Mouse (Mus musculus): ENCODE data around the gene Creb5. TPM values are rescaled to one million over a fixed set of nuclear protein-coding genes. Genes with fewer than 3 reads are reported as not detected.

Gene Creb5
- polyA plus RNA-seq, 1 experiment from 2014 or later = 38.9 TPM

- Histone ChIP-seq H3K4me2 (no peak overlapping the region), H3K36me3 (replicated peaks) (no peaks in the 10 kb centered on the region), H3K4me3 (replicated peaks) (no peak overlapping the region), H3K9ac (no peak overlapping the region), H3K9me3 (no peaks in the 10 kb centered on the region), H3K27ac (no peak overlapping the region), H3K4me1 (peaks cover 14% of the 10 kb centered on the region; the same call in 1 of the 2 replicates), H3K27me3 (0 out of 2 replicates have a peak, but pooled peaks cover 4% of the 10 kb centered on the region)
- 98% methylated on average over 5 of the region's 5 CpGs for WGBS
- ATAC-seq (ENCODE audit: low FRiP score) = no peak
Observed at GRCm38 (mm10) chr6:53710560-53710959, 423.5 kb downstream of the Creb5 start.

- WGBS = 84% methylated on average over 9 of the region's 9 CpGs
- no peak overlapping the region for H3K4me2 ChIP-seq
- no peaks in the 10 kb centered on the region for H3K9me3 ChIP-seq
- no peak overlapping the region for H3K9ac ChIP-seq
- 0 out of 2 replicates have a peak, but pooled peaks cover 4% of the 10 kb centered on the region for H3K27me3 ChIP-seq
- peaks cover 14% of the 10 kb centered on the region; the same call in 1 of the 2 replicates for H3K4me1 ChIP-seq
- ATAC-seq (ENCODE audit: low FRiP score) = no peak
- H3K27ac ChIP-seq = no peak overlapping the region
- H3K36me3 ChIP-seq (replicated peaks) = no peaks in the 10 kb centered on the region
- no peak overlapping the region for H3K4me3 ChIP-seq (replicated peaks)
Observed at GRCm38 (mm10) chr6:53713152-53713551, 426.1 kb downstream of the Creb5 start.

GRCm38 (mm10) chr6:53714908-53715321, 427.8 kb downstream of the Creb5 start:
- H3K9me3 ChIP-seq = no peaks in the 10 kb centered on the region
- 95% methylated on average over 9 of the region's 9 CpGs for WGBS
- 0 out of 2 replicates have a peak, but pooled peaks cover 4% of the 10 kb centered on the region for H3K27me3 ChIP-seq
- H3K4me3 ChIP-seq (replicated peaks) = no peak overlapping the region
- no peak for ATAC-seq (ENCODE audit: low FRiP score)
- no peak overlapping the region for H3K27ac ChIP-seq
- no peak overlapping the region for H3K9ac ChIP-seq
- no peak overlapping the region for H3K4me2 ChIP-seq
- no peaks in the 10 kb centered on the region for H3K36me3 ChIP-seq (replicated peaks)
- 0 out of 2 replicates have a peak, but pooled peaks cover 3% of the 10 kb centered on the region for H3K4me1 ChIP-seq

GRCm38 (mm10) chr6:53716013-53716412, 428.9 kb downstream of the Creb5 start:
- 93% methylated on average over 9 of the region's 9 CpGs for WGBS

GRCm38 (mm10) chr6:53720009-53720408, 432.9 kb downstream of the Creb5 start:
- Histone ChIP-seq H3K27me3 (0 out of 2 replicates have a peak, but pooled peaks cover 9% of the 10 kb centered on the region), H3K4me3 (replicated peaks) (no peak overlapping the region), H3K4me1 (no peaks in the 10 kb centered on the region), H3K4me2 (no peak overlapping the region), H3K9ac (no peak overlapping the region), H3K27ac (no peak overlapping the region), H3K9me3 (no peaks in the 10 kb centered on the region), H3K36me3 (replicated peaks) (no peaks in the 10 kb centered on the region)
- WGBS = 92% methylated on average over 3 of the region's 3 CpGs
- no peak for ATAC-seq (ENCODE audit: low FRiP score)

More at GRCm38 (mm10) chr6:53716013-53716412, 428.9 kb downstream of the Creb5 start:
- 0 out of 2 replicates have a peak, but pooled peaks cover 3% of the 10 kb centered on the region for H3K4me1 ChIP-seq
- no peak for ATAC-seq (ENCODE audit: low FRiP score)
- H3K4me2 ChIP-seq = no peak overlapping the region
- no peaks in the 10 kb centered on the region for H3K36me3 ChIP-seq (replicated peaks)
- no peaks in the 10 kb centered on the region for H3K9me3 ChIP-seq
- H3K9ac ChIP-seq = no peak overlapping the region
- no peak overlapping the region for H3K27ac ChIP-seq
- H3K27me3 ChIP-seq = 0 out of 2 replicates have a peak, but pooled peaks cover 4% of the 10 kb centered on the region
- no peak overlapping the region for H3K4me3 ChIP-seq (replicated peaks)

GRCm38 (mm10) chr6:53721595-53721994, 434.5 kb downstream of the Creb5 start:
- Histone ChIP-seq H3K9me3 (no peaks in the 10 kb centered on the region), H3K4me1 (no peaks in the 10 kb centered on the region), H3K36me3 (replicated peaks) (no peaks in the 10 kb centered on the region), H3K27me3 (0 out of 2 replicates have a peak, but pooled peaks cover 9% of the 10 kb centered on the region), H3K9ac (no peak overlapping the region), H3K4me3 (replicated peaks) (no peak overlapping the region), H3K4me2 (no peak overlapping the region), H3K27ac (no peak overlapping the region)
- WGBS = 13% methylated on average over 9 of the region's 9 CpGs
- peak; percentile 33; the same call in 1 of the 2 replicates for ATAC-seq (ENCODE audit: low FRiP score)

- H3K27me3 ChIP-seq = 0 out of 2 replicates have a peak, but pooled peaks cover 9% of the 10 kb centered on the region
- H3K4me2 ChIP-seq = no peak overlapping the region
- H3K9me3 ChIP-seq = no peaks in the 10 kb centered on the region
- H3K4me1 ChIP-seq = no peaks in the 10 kb centered on the region
- no peak overlapping the region for H3K4me3 ChIP-seq (replicated peaks)
- ATAC-seq (ENCODE audit: low FRiP score) = no peak
- no peak overlapping the region for H3K9ac ChIP-seq
- H3K27ac ChIP-seq = no peak overlapping the region
- H3K36me3 ChIP-seq (replicated peaks) = no peaks in the 10 kb centered on the region
- WGBS = 85% methylated on average over 4 of the region's 4 CpGs
Observed at GRCm38 (mm10) chr6:53722694-53723093, 435.6 kb downstream of the Creb5 start.

GRCm38 (mm10) chr6:53730487-53730886, 443.4 kb downstream of the Creb5 start:
- H3K4me3 ChIP-seq (replicated peaks) = no peak overlapping the region
- no peak overlapping the region for H3K4me2 ChIP-seq
- H3K9me3 ChIP-seq = no peaks in the 10 kb centered on the region
- 0 out of 2 replicates have a peak overlapping the region, but pooled peaks have one; percentile 12 for H3K9ac ChIP-seq
- H3K27ac ChIP-seq = no peak overlapping the region
- WGBS = 65% methylated on average over 7 of the region's 7 CpGs
- no peaks in the 10 kb centered on the region for H3K27me3 ChIP-seq
- no peak for ATAC-seq (ENCODE audit: low FRiP score)
- no peaks in the 10 kb centered on the region; the same call in 1 of the 2 replicates for H3K4me1 ChIP-seq
- no peaks in the 10 kb centered on the region for H3K36me3 ChIP-seq (replicated peaks)

- H3K4me1 ChIP-seq = no peaks in the 10 kb centered on the region; the same call in 1 of the 2 replicates
- no peak for ATAC-seq (ENCODE audit: low FRiP score)
- WGBS = 87% methylated on average over 5 of the region's 5 CpGs
- no peaks in the 10 kb centered on the region for H3K27me3 ChIP-seq
- no peak overlapping the region for H3K4me3 ChIP-seq (replicated peaks)
- no peak overlapping the region for H3K27ac ChIP-seq
- no peaks in the 10 kb centered on the region for H3K9me3 ChIP-seq
- no peaks in the 10 kb centered on the region for H3K36me3 ChIP-seq (replicated peaks)
- no peak overlapping the region for H3K9ac ChIP-seq
- no peak overlapping the region for H3K4me2 ChIP-seq
Observed at GRCm38 (mm10) chr6:53730996-53731485, 444.0 kb downstream of the Creb5 start.

GRCm38 (mm10) chr6:53733546-53733945, 446.5 kb downstream of the Creb5 start:
- Histone ChIP-seq H3K4me2 (no peak overlapping the region), H3K9ac (no peak overlapping the region), H3K36me3 (replicated peaks) (no peaks in the 10 kb centered on the region), H3K4me3 (replicated peaks) (no peak overlapping the region), H3K9me3 (no peaks in the 10 kb centered on the region), H3K27ac (no peak overlapping the region), H3K27me3 (no peaks in the 10 kb centered on the region), H3K4me1 (no peaks in the 10 kb centered on the region; the same call in 1 of the 2 replicates)
- ATAC-seq (ENCODE audit: low FRiP score) = no peak
- 97% methylated on average over 1 of the region's 1 CpGs for WGBS

- Histone ChIP-seq H3K4me1 (no peaks in the 10 kb centered on the region; the same call in 1 of the 2 replicates), H3K9ac (no peak overlapping the region), H3K4me2 (no peak overlapping the region), H3K9me3 (no peaks in the 10 kb centered on the region), H3K27me3 (no peaks in the 10 kb centered on the region), H3K4me3 (replicated peaks) (no peak overlapping the region), H3K36me3 (replicated peaks) (no peaks in the 10 kb centered on the region), H3K27ac (no peak overlapping the region)
- 38% methylated on average over 4 of the region's 4 CpGs for whole genome bisulfite sequencing
- no peak for ATAC-seq (ENCODE audit: low FRiP score)
Observed at GRCm38 (mm10) chr6:53733999-53734398, 446.9 kb downstream of the Creb5 start.

- no peak for ATAC-seq (ENCODE audit: low FRiP score)
- Histone ChIP-seq H3K4me2 (no peak overlapping the region), H3K27me3 (no peaks in the 10 kb centered on the region), H3K27ac (no peak overlapping the region), H3K9me3 (no peaks in the 10 kb centered on the region), H3K9ac (no peak overlapping the region), H3K4me3 (replicated peaks) (no peak overlapping the region), H3K36me3 (replicated peaks) (no peaks in the 10 kb centered on the region), H3K4me1 (no peaks in the 10 kb centered on the region)
- WGBS = 89% methylated on average over 6 of the region's 6 CpGs
Observed at GRCm38 (mm10) chr6:53735696-53736095, 448.6 kb downstream of the Creb5 start.

- Histone ChIP-seq H3K27ac (no peak overlapping the region), H3K4me1 (no peaks in the 10 kb centered on the region), H3K4me2 (no peak overlapping the region), H3K9me3 (no peaks in the 10 kb centered on the region), H3K27me3 (0 out of 2 replicates have a peak, but pooled peaks cover 2% of the 10 kb centered on the region), H3K36me3 (replicated peaks) (no peaks in the 10 kb centered on the region), H3K9ac (no peak overlapping the region), H3K4me3 (replicated peaks) (no peak overlapping the region)
- no peak for ATAC-seq (ENCODE audit: low FRiP score)
Observed at GRCm38 (mm10) chr6:53738206-53738605, 451.1 kb downstream of the Creb5 start.

All from forebrain, embryonic 12.5 days (tissue).